Mouse (Mus musculus) gastrocnemius, adult 2 months (tissue): ENCODE results near the gene Stat5a. TPM values are rescaled to one million over a fixed set of nuclear protein-coding genes. Genes with fewer than 3 reads are reported as not detected.

Experiments
- DNase-seq: peaks from one replicate; pipeline ENCODE4 v3.0.0; 2022
- H3K27ac ChIP-seq: fragments of 200-600 bp; 2 replicates; pipeline ENCODE4 v1.8.1; 2022; ENCODE audit warnings: mild to moderate bottlenecking
- H3K4me3 ChIP-seq: fragments of 200-600 bp; 2 replicates; pipeline ENCODE4 v1.8.1; 2022; ENCODE audit warnings: mild to moderate bottlenecking, moderate library complexity
- CTCF ChIP-seq: fragments of 200-600 bp; IDR thresholded peaks from 2 replicates; pipeline ENCODE4 v1.8.1; 2022; ENCODE audit warnings: antibody characterized with exemption, mild to moderate bottlenecking, moderate library complexity
- intact Hi-C: fragments of 180-260 bp; cut with DNase I; formaldehyde crosslinking; loops from one replicate; pipeline ENCODE4 v1.15.1; 2025
- total RNA-seq, 2 experiments: library from RNA; stranded (reverse); gene quantifications; 2 replicates each; pipeline ENCODE4 v1.2.3; 2021

Gene Stat5a
- total RNA-seq, 2 experiments from 2014 or later = 11.7 to 15.8 TPM

DNA sequence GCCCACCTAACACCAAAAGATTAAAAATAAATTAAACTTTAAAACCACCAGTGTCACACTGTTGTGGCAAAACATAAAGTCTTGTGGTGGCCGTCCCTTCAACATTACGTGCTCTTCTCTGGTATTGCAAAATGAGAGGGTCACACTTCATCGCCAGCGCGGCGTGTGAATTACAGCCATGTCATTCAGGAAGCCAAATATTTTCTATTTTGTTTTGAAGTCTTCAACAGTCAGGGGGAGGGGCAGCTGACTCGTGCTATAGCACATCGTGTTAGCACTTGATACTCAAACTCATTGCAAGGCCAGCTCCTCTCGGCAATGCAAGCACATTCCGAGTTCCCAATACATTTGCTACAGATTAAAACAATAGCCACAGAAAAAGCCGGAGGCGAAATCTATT, 18.3 kb upstream of the Stat5a start:
- no peak for TF ChIP-seq CTCF
- peak; percentile 57 for DNase-seq
- intact Hi-C loops = no loop called here
- peak overlapping the region; percentile 38 for H3K4me3 ChIP-seq
- peak overlapping the region; percentile 75 for H3K27ac ChIP-seq

DNA sequence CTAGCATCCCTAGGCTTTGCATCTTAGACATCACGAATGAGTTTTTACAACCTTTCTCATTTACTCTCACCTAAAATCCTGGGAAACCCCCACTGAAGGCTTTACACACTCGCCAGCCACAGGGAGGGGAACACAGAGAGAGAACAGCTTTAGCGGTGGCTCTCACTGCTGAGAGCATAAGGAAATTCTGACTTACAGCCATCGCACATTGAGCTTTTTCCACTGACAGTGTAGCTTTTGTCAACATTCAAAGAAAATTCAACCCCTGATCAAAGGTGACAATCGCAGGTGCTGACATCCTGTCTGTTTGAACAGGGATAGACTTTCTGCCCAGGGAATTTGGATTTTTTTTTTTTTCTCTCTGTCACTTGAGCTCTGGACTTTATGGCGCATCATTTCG, 17.1 kb upstream of the Stat5a start:
- no peak overlapping the region for H3K4me3 ChIP-seq
- H3K27ac ChIP-seq = no peak overlapping the region
- intact Hi-C loops = no loop called here
- DNase-seq = no peak
- no peak for TF ChIP-seq CTCF

- no peak overlapping the region for H3K27ac ChIP-seq
- no peak for DNase-seq
- H3K4me3 ChIP-seq = no peak overlapping the region
- TF ChIP-seq CTCF = no peak
- intact Hi-C loops = no loop called here
Measured at GRCm38 (mm10) chr11:100843070-100843669, 16.0 kb upstream of the Stat5a start.

DNA sequence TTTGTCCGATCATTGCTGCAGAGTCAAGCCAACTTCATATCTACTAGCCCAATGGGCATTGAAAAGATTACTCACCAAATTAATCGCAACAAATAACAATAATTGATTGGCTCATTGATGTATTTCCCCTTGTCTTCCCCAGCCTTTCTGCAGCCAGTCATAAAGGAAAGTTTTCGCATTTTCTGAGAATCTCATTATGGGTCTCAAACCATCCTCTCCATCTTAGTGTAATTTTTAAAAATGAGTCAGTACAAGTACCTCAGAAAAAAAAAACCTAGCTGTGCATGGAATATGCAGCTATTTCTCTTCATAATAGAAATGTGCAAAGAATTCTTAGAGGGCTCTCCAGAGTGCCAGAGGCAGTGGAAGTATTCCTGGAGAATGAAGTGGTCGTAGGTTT, 15.0 kb upstream of the Stat5a start:
- H3K27ac ChIP-seq = no peak overlapping the region
- H3K4me3 ChIP-seq = no peak overlapping the region
- no peak for DNase-seq
- intact Hi-C loops = no loop called here
- TF ChIP-seq CTCF = no peak

DNA sequence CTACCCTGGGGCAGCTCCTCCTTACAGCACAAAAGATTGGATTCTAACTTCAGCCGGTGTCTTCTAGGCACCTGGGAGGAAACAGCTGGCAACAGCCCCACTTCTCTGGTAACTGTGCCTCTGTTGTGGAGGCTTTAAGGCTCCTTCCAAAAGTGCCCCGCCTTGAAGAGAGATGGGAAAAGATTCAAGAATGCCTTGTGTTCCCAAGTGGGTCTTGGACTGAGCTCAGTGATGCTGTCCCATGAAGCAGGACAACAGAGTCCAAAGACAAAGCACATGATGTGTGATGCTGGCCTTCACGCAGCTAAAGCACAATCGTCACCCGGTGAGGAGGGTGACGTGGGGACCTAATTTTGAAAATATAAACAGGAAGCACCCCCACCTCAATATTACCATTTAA, 13.4 kb upstream of the Stat5a start:
- Histone ChIP-seq H3K27ac (peak overlapping the region; percentile 71), H3K4me3 (no peak overlapping the region)
- intact Hi-C loops = no loop called here
- no peak for TF ChIP-seq CTCF
- peak; percentile 50 for DNase-seq

GRCm38 (mm10) chr11:100847572-100847971, 11.6 kb upstream of the Stat5a start:
- H3K4me3 ChIP-seq = no peak overlapping the region
- intact Hi-C loops = no loop called here
- TF ChIP-seq CTCF = no peak
- DNase-seq = no peak
- peak overlapping the region; percentile 97 for H3K27ac ChIP-seq

DNA sequence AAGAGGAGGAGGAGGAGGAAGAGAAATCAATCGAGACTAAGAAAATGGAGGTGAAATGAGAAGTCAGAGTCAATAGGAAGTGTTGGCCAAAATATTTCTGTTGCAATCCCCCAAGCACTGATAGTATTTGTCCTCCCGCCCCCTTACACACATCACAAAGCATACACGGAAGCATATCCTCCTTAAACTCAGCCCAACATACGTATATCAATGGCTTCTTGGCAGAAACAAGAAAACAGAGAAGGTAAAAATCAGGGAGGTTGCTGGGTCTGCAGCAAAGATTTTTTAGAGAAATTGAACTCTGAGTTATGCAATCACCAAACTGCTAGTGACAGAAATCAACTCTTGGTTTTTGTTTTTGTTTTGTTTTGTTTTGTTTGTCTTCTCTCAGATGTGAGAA, 11.1 kb upstream of the Stat5a start:
- peak overlapping the region; percentile 97 for H3K27ac ChIP-seq
- intact Hi-C loops = no loop called here
- no peak for DNase-seq
- peak overlapping the region; percentile 99 for H3K4me3 ChIP-seq
- TF ChIP-seq CTCF = no peak

- DNase-seq = no peak
- no peak for TF ChIP-seq CTCF
- Histone ChIP-seq H3K27ac (peak overlapping the region; percentile 97), H3K4me3 (peak overlapping the region; percentile 99)
- intact Hi-C loops = no loop called here
Measured at GRCm38 (mm10) chr11:100848789-100849379, 10.3 kb upstream of the Stat5a start.

DNA sequence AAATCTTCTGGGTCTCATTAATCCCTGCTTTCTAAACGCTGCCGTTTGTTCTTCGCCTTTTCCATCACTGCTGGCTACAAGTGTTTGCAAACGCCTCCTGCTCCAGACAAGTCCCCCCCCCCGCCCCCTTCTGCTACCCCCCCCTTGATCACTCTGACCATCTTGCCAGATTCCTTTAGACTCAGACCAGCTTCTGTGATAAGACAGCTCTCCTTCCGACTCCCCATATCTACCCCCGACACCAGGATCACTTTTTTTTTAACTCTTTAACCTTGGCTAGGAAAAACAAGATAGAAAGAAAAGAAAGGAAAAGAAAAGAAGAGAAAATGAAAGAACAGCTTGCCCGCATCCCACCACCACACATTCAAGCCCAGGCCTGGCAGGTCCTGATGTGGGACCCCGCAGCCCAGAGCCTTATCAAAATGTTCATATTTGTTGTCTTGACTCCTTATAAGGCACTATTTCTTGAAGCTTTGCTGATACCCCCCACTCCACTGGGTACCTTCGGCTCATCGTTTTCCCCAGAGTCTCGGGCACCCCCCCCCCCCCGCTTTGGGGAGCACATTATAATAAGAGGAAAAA, 9.6 kb upstream of the Stat5a start:
- Histone ChIP-seq H3K27ac (peak overlapping the region; percentile 97), H3K4me3 (peak overlapping the region; percentile 99)
- no peak for TF ChIP-seq CTCF
- DNase-seq = no peak
- intact Hi-C loops = loop anchor here (10.0 kb wide), 1 partner anchor 135 kb away; the partner anchor contains the start of genes Hspb9 and Kat2a

- peak; percentile 89 for DNase-seq
- Histone ChIP-seq H3K27ac (peak within 1 kb of the TSS; percentile 97), H3K4me3 (peak within 1 kb of the TSS; percentile 99)
- TF ChIP-seq CTCF = no peak
- intact Hi-C loops = loop anchor here (10.0 kb wide), 1 partner anchor 135 kb away; the partner anchor contains the start of genes Hspb9 and Kat2a
Measured at GRCm38 (mm10) chr11:100850038-100850777, 8.9 kb upstream of the Stat5a start, which contains the start of gene Stat5b. TSS of gene Stat5b (minus strand) at chr11:100850724.

- no peak for TF ChIP-seq CTCF
- Histone ChIP-seq H3K27ac (peak overlapping the region; percentile 97), H3K4me3 (peak overlapping the region; percentile 99)
- intact Hi-C loops = loop anchor here (10.0 kb wide), 1 partner anchor 136 kb away; the partner anchor contains the start of genes Hspb9 and Kat2a
- peak; percentile 80 for DNase-seq
Measured at GRCm38 (mm10) chr11:100850778-100851528, 8.2 kb upstream of the Stat5a start.

GRCm38 (mm10) chr11:100852088-100852487, 7.1 kb upstream of the Stat5a start:
- no peak overlapping the region for H3K27ac ChIP-seq
- no peak for DNase-seq
- intact Hi-C loops = loop anchor here (10.0 kb wide), 1 partner anchor 137 kb away; the partner anchor contains the start of genes Hspb9 and Kat2a
- H3K4me3 ChIP-seq = no peak overlapping the region
- no peak for TF ChIP-seq CTCF
